Mouse (Mus musculus): Measurements from ENCODE around the gene Borcs5.

Borcs5 gene

GRCm38 (mm10) chr6:134626564-134626963 lies 12.7 kb upstream of the Borcs5 start:
- DNase-seq (ENCODE audit: low read depth, low spot score), result no peak

DNA sequence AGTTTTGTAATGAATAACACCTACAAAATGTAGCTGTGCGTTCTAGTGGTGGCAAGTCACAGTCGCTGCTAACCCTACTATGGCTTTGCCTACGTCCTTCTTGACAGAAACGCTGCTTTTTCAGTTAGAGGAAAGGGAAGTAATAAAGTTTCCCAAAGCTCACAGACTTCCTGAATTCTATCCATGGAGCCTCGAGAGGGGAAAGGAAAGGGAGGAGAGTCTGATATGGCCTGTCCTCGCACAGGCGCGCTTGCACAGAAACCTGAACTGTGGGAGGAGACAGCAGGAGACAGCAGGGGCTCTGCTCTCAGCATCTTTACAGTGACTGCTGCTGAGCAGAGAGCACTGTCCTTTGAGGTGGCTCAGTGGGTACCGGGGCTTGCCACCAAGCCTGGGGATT lies 8.9 kb upstream of the Borcs5 start:
- no peak for DNase-seq (ENCODE audit: low read depth, low spot score)

- DNase-seq (ENCODE audit: low read depth, low spot score), result no peak
Measured at GRCm38 (mm10) chr6:134631947-134632687, 7.2 kb upstream of the Borcs5 start, which contains the start of gene Mansc1. Gene Mansc1, minus strand, starts transcription at chr6:134632488.

GRCm38 (mm10) chr6:134632756-134633155 lies 6.6 kb upstream of the Borcs5 start:
- no peak for DNase-seq (ENCODE audit: low read depth, low spot score)

GRCm38 (mm10) chr6:134633553-134633952 lies 5.8 kb upstream of the Borcs5 start:
- DNase-seq (ENCODE audit: low read depth, low spot score), result no peak

DNA sequence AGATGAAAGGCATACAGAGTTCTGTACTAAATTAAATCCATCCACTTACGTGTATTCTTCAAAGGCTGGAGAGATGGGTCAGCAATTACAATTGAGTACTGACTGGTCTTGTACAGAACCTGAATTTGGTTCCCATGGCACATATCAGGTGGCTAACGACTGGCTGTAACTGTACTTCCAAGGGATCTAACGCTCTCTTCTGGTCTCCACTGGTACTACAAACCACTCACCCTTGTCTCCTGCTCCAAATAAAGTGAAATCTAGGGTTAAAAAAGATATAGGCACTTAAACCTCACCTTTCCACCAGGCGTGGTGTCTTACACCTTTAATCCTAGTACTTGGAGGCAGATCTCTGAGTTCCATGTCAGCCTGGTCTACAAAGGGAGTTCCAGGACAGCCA lies 2.8 kb upstream of the Borcs5 start:
- DNase-seq (ENCODE audit: low read depth, low spot score), result no peak

- no peak for DNase-seq (ENCODE audit: low read depth, low spot score)
Measured at GRCm38 (mm10) chr6:134639900-134640299, 590 bp downstream of the Borcs5 start.

GRCm38 (mm10) chr6:134640485-134641475 lies 1.5 kb downstream of the Borcs5 start:
- DNase-seq (ENCODE audit: low read depth, low spot score), result peak; percentile 89

GRCm38 (mm10) chr6:134641738-134642446 lies 2.6 kb downstream of the Borcs5 start:
- no peak for DNase-seq (ENCODE audit: low read depth, low spot score)

DNA sequence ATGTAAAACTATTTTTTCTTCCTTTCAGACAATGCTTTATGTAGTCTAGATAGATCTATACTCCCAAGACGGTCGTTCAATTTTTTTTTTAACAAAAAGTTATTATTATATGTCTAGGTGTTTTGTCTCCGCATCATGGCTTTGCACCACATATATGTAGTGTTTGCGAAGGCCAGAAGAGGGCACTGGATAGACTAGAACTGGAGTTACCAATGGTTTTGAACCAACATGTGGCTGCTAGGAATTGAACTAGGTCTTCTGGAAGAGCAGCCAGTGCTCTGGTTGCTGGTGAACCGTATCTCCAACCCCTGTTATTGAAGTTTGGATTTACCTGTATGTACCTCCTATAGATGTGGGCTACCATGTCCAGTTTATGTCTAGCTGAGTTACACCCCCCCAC lies 4.0 kb downstream of the Borcs5 start:
- DNase-seq (ENCODE audit: low read depth, low spot score), result no peak

DNA sequence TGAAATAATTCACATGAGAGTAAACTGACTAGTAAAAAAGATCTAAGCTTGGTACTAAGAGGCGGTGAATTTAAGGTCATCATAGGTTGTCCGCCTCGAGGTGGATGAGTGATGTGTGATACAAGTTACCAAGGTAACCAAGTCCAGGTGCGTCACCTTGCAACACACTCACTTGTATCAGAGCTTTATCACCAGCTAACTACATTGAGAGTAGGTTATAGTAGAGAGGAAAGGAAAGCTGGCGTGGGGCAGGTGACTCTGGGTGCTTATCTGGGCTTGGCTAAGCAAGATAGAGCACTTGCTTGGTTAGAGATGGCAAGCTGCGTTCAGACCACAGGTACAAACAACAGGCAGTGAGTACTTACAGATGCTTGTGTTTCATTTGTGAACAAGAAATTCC lies 7.5 kb downstream of the Borcs5 start:
- no peak for DNase-seq (ENCODE audit: low read depth, low spot score)

- DNase-seq (ENCODE audit: low read depth, low spot score), result no peak
Measured at GRCm38 (mm10) chr6:134647621-134648020, 8.3 kb downstream of the Borcs5 start.

DNA sequence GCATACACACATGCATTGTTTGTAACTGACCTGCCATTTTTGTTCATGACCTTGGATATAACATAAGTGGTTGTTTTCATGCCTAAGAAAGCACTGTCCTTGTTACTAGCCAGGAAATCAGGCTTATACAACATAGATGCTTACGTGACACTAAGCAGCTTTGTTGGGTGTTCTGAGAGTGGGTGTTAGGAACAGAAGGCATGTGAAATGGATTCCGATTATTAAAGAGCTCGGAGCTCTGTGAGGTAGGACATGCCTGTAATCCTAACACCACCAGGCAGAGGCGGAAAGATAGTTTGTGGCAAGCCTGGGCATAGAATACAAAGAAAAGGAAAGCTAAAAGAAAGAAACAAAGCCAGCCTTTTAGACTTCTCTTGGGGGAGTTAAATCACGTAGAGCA lies 9.0 kb downstream of the Borcs5 start:
- DNase-seq (ENCODE audit: low read depth, low spot score), result no peak

DNA sequence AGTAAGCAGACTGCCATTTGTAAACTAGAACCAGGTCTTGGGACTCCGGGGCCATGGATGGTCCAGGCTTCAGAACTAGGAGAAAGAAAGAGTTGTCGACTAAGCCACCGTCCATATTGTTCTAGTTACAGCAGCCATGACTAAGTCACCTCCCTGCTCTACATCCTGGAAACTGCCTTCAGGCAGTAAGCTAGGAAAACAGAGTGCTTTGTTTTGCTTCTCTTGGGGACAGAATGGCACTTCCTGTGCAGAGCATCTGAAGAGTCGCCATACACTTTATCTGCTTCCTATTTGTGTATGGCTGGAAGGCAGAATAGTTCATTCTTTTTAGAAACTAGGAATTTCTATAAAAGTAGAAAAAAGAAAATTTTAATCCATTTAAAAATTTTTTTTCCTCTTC lies 17.2 kb downstream of the Borcs5 start:
- DNase-seq (ENCODE audit: low read depth, low spot score), result no peak

DNA sequence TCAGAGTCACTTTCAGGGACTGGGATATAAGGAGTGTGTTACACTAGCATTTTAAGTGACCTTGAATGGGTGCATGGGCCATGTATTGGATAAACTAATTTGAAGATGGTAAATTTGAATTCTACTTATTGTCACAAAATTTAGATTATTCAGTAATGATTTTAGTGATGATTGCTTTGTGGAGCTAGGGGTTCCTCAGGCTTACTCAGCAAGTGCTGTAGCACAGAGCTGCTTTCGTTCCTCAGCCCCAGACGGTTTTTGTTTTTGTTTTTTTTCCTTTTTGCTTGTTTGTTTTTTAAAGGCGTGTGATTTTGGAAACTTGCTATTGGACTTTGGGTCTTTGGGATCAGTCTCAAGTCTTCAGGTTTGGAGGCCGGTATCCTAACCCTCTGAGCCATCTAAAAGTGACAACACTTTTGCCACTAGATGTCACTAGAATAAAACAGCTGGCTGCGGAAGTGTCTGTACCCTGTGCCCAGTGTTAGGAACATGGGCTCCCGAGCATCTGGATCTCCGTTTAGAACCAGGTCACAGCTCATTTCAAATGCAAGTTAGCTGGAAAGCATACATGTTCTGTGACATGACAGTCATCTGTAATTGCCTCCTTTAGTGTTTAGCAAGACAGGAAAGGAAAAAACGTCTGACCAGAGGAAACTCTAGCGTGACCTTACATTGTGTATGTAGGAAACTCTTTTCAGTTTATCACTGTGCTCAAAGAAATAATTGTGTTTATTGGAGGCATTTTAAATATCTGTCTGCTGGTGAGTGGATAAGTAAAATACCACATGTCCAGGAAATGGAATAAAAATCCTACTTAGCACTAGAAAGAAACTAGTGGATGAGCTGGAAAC lies 20.0 kb downstream of the Borcs5 start:
- DNase-seq (ENCODE audit: low read depth, low spot score), result peak; percentile 52

DNA sequence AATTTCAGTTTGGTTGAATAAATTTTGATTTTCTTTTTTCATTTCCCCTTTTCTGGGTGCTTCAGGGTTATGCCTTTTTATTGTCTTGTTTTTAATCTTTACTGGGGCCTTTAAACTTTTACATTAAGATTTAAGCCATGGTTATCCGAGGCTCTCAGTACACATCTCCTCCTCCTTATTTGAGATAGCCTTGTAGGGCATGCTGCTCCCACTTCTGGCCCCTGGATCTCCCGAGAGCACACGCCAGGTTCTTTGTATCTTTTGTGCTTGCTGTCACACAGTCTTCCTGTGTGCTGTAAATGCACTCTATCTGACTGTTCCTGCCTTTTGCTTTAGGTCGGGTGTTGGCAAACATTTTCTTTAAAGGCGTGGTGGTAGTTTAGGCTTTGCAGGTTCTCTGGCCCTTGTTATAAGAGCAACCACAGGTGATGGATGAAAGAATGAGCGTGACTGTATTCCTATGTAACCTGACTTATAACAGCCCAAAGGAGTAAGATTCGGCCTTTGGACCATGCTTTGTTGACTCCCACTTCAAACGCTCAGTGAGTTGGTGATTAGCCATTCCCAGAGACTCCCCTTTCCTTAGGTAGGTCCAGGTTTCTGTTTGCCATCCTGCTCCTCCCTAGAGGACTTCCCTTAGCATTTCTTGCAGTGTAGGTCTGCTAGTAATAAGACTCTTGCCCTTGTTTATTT lies 21.6 kb downstream of the Borcs5 start:
- no peak for DNase-seq (ENCODE audit: low read depth, low spot score)

- DNase-seq (ENCODE audit: low read depth, low spot score), result no peak
Measured at GRCm38 (mm10) chr6:134664573-134664972, 25.3 kb downstream of the Borcs5 start.

GRCm38 (mm10) chr6:134665817-134666216 lies 26.5 kb downstream of the Borcs5 start:
- DNase-seq (ENCODE audit: low read depth, low spot score), result no peak

DNA sequence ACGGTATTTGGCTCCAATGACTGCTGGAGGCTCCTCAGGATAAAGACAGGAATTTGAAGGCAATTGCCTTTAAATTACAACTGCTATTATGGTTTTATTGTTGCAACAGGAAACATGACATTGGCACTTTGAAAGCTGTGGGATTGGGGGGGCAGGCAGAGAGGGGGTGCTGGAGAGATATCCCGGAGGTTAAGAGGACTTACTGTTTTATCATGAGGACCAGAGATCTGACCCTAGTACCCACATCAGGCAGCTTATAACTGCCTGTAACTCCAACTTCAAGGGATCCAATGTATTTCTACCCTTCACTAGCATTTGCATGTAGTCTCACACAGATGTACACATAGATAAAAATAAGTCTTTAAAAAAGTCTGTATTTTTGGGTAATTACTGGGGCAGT lies 29.2 kb downstream of the Borcs5 start:
- no peak for DNase-seq (ENCODE audit: low read depth, low spot score)

GRCm38 (mm10) chr6:134669179-134669865 lies 30.0 kb downstream of the Borcs5 start:
- no peak for DNase-seq (ENCODE audit: low read depth, low spot score)
